ENCODE assay signal across 8 mouse cellular contexts in the genomic region with DNA sequence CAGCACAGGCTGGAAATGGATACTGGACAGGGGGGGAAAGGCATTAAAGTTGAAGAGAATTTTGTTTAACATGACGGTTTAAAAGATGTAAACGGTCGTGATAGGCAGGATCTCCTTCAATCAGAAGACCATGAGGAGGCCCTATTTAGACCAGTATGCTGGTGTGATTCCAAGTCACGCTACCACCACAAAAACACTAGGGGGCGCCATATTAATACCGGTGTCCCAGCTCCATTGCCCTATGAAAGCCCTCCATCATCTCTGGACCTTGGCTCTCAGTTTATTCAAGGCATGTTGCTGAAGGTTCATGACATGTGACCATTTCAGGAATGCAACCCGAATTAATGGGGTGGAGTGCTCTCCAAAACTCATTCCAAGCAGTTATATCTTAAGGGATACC.
DNase-seq lines count a peak whose midpoint lies in the region; ATAC-seq and TF ChIP-seq lines count a peak whose summit lies in the region.

No protein-coding gene starts in this region.

- H3K27ac ChIP-seq in heart, embryonic 11.5 days (ENCODE audit: low read depth, low read length), result no peak overlapping the region
- H3K27ac ChIP-seq in liver, adult 2 months (replicated peaks; ENCODE audit: insufficient read depth, low read depth, low read length), result no peak overlapping the region

- H3K4me1 ChIP-seq in heart, embryonic 11.5 days (ENCODE audit: control insufficient read depth, insufficient read depth, low read length), result peaks cover 5% of the 10 kb centered on the region; the same call in 1 of the 2 replicates
- H3K4me1 ChIP-seq in liver, adult 2 months (ENCODE audit: control insufficient read depth, insufficient read depth, low read length), result no peaks in the 10 kb centered on the region

- H3K4me2 ChIP-seq in heart, embryonic 11.5 days, result no peak overlapping the region

- H3K4me3 ChIP-seq in heart, embryonic 11.5 days (ENCODE audit: low read depth, low read length), result no peak overlapping the region
- H3K4me3 ChIP-seq in liver, adult 2 months (ENCODE audit: insufficient read depth, low read depth, low read length), result no peak overlapping the region

- no peak for TF ChIP-seq POLR2A in liver, adult 2 months (IDR thresholded peaks at IDR 0.05; ENCODE audit: extremely low read depth, insufficient read depth, low read length)

- H3K9me3 ChIP-seq in heart, embryonic 11.5 days (replicated peaks; ENCODE audit: control insufficient read depth, low read length), result no peaks in the 10 kb centered on the region

- no peaks in the 10 kb centered on the region for H3K36me3 ChIP-seq in heart, embryonic 11.5 days (ENCODE audit: control insufficient read depth, insufficient read depth, low read length)
- no peaks in the 10 kb centered on the region for H3K36me3 ChIP-seq in liver, adult 2 months (ENCODE audit: control insufficient read depth, insufficient read depth, low read length)

- H3K27me3 ChIP-seq in heart, embryonic 11.5 days (ENCODE audit: control insufficient read depth, insufficient read depth, low read length), result no peaks in the 10 kb centered on the region
- peaks cover 3% of the 10 kb centered on the region; the same call in 1 of the 2 replicates for H3K27me3 ChIP-seq in liver, adult 2 months (ENCODE audit: control insufficient read depth, insufficient read depth, low read length)

- no peak for ATAC-seq in heart, embryonic 11.5 days (replicated peaks; ENCODE audit: insufficient number of reproducible peaks, low FRiP score, low TSS enrichment)

- DNase-seq in heart, adult 11 months, result peak; percentile 96
- DNase-seq in B cell, adult 2 months, result peak; percentile 34 to 41
- DNase-seq in adrenal gland, postnatal 14 days, result peak; percentile 88
- peak; percentile 76 for DNase-seq in heart, adult 8-10 months (ENCODE audit: low spot score)
- DNase-seq in liver, adult 2 months (ENCODE audit: extremely low read depth, low read depth, low spot score), result peak; percentile 50
- peak; percentile 37 for DNase-seq in retina, embryonic 14.5 days (ENCODE audit: low spot score)
- no peak for DNase-seq in cerebellum, adult 9-11 months

- H3K9ac ChIP-seq in heart, embryonic 11.5 days (ENCODE audit: low read depth, low read length), result no peak overlapping the region
- no peak overlapping the region for H3K9ac ChIP-seq in liver, adult 2 months (ENCODE audit: low read depth, low read length)

- no peaks in the 10 kb centered on the region for H3K79me2 ChIP-seq in liver, adult 2 months (ENCODE audit: control insufficient read depth, insufficient read depth, low read length)

- WGBS in heart, embryonic 11.5 days (ENCODE audit: insufficient replicate concordance), result 33% methylated on average over 7 of the region's 7 CpGs
- 15% methylated on average over 7 of the region's 7 CpGs for WGBS in liver, adult 2 months

- TF ChIP-seq CTCF in liver, adult 2 months (IDR thresholded peaks at IDR 0.05; ENCODE audit: low read depth, low read length), result peak; percentile 47; the same call in 1 of the 2 replicates
